Comparison of ENCODE assay signal across 8 mouse cellular contexts in the genomic region with DNA sequence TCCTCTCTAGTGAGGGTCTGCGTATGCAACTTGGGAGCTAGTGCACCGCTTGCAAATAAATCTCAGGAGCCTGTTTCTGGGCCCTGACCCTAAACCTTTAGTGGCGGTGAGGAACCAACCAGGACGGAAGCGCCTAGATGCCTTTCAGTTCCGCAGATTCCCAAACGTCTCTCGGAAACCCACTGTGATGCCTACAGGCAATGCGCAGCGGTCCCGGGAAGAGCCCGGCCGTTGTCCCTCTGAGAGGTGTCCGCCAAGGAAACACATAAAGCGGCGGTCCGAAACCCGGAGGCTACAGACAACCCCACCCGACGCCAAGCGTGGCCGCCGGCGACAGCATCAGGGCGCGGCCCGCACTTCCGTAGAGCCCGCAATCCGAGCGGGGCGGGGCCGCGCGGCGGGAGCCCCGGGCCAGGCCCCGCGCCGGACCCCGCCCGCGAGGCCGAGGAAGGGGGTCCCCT. TPM values are rescaled to one million over a fixed set of nuclear protein-coding genes. Genes with fewer than 3 reads are reported as not detected.
DNase-seq lines count a peak whose midpoint lies in the region; ATAC-seq and TF ChIP-seq lines count a peak whose summit lies in the region.

No protein-coding gene starts in this region.

- H3K4me2 ChIP-seq in forebrain, embryonic 12.5 days: peak overlapping the region; percentile 99
- peak overlapping the region; percentile 98 for H3K4me2 ChIP-seq in liver, embryonic 12.5 days

- no peak for TF ChIP-seq CTCF in bone marrow, adult 2 months (IDR thresholded peaks at IDR 0.05; ENCODE audit: control insufficient read depth, insufficient read depth, low read length)
- TF ChIP-seq CTCF in thymus, adult 2 months (IDR thresholded peaks at IDR 0.05; ENCODE audit: borderline replicate concordance, control insufficient read depth, extremely low read depth, insufficient read depth, low read length, poor library complexity): no peak

- 0 out of 2 replicates have a peak, but pooled peaks cover 4% of the 10 kb centered on the region for H3K9me3 ChIP-seq in forebrain, embryonic 12.5 days
- H3K9me3 ChIP-seq in liver, embryonic 12.5 days (replicated peaks): no peaks in the 10 kb centered on the region

- peak; percentile 43 to 53 for DNase-seq in adrenal gland, adult 18-20 months (ENCODE audit: low spot score in 2 of 2)
- DNase-seq in adrenal gland, adult 8-10 months: no peak
- peak; percentile 68 for DNase-seq in induced T-regulatory cell, adult 2 months (ENCODE audit: low read depth)
- DNase-seq in naive thymus-derived CD4-positive, alpha-beta T cell, adult 2 months (ENCODE audit: low read depth): peak; percentile 59
- peak; percentile 47 for DNase-seq in thymus, adult 2 months

- TF ChIP-seq POLR2A in bone marrow, adult 2 months (IDR thresholded peaks at IDR 0.05; ENCODE audit: borderline replicate concordance, control insufficient read depth, low read depth, low read length): no peak
- TF ChIP-seq POLR2A in thymus, adult 2 months (IDR thresholded peaks at IDR 0.05; ENCODE audit: control insufficient read depth, extremely low read depth, insufficient read depth, low read length, poor library complexity): no peak

- peak overlapping the region; percentile 97 for H3K27ac ChIP-seq in bone marrow, adult 2 months (ENCODE audit: control insufficient read depth, insufficient read depth, low read depth, low read length, poor library complexity)
- H3K27ac ChIP-seq in forebrain, embryonic 12.5 days: peak overlapping the region; percentile 93
- peak overlapping the region; percentile 93 for H3K27ac ChIP-seq in liver, embryonic 12.5 days
- H3K27ac ChIP-seq in thymus, adult 2 months (ENCODE audit: control insufficient read depth, insufficient read depth, low read length): peak overlapping the region; percentile 51

- peak; percentile 55 for ATAC-seq in forebrain, embryonic 12.5 days (ENCODE audit: low FRiP score)
- ATAC-seq in liver, embryonic 12.5 days: peak; percentile 68

- no peaks in the 10 kb centered on the region for H3K27me3 ChIP-seq in forebrain, embryonic 12.5 days
- H3K27me3 ChIP-seq in liver, embryonic 12.5 days (replicated peaks): no peaks in the 10 kb centered on the region
- H3K27me3 ChIP-seq in thymus, adult 2 months (ENCODE audit: control insufficient read depth, insufficient read depth, low read length): no peaks in the 10 kb centered on the region

- peak overlapping the region; percentile 94 for H3K9ac ChIP-seq in forebrain, embryonic 12.5 days
- peak overlapping the region; percentile 89 for H3K9ac ChIP-seq in liver, embryonic 12.5 days

- H3K4me1 ChIP-seq in bone marrow, adult 2 months (ENCODE audit: control insufficient read depth, insufficient read depth, low read length): peaks cover 4% of the 10 kb centered on the region
- peaks cover 25% of the 10 kb centered on the region for H3K4me1 ChIP-seq in forebrain, embryonic 12.5 days
- H3K4me1 ChIP-seq in liver, embryonic 12.5 days: peaks cover 48% of the 10 kb centered on the region
- peaks cover 23% of the 10 kb centered on the region for H3K4me1 ChIP-seq in thymus, adult 2 months (replicated peaks; ENCODE audit: control insufficient read depth, insufficient read depth, low read length)

- H3K36me3 ChIP-seq in forebrain, embryonic 12.5 days (replicated peaks): peaks cover 55% of the 10 kb centered on the region
- peaks cover 71% of the 10 kb centered on the region for H3K36me3 ChIP-seq in liver, embryonic 12.5 days
- H3K36me3 ChIP-seq in thymus, adult 2 months (ENCODE audit: control insufficient read depth, insufficient read depth, low read length): peaks cover 19% of the 10 kb centered on the region

- peak overlapping the region; percentile 91 for H3K4me3 ChIP-seq in bone marrow, adult 2 months (replicated peaks; ENCODE audit: control insufficient read depth, low read depth, low read length)
- peak overlapping the region; percentile 96 for H3K4me3 ChIP-seq in forebrain, embryonic 12.5 days (replicated peaks)
- H3K4me3 ChIP-seq in liver, embryonic 12.5 days: peak overlapping the region; percentile 87
- peak overlapping the region; percentile 97 for H3K4me3 ChIP-seq in thymus, adult 2 months (ENCODE audit: control insufficient read depth, insufficient read depth, low read length)

- under 1% methylated on average over 44 of the region's 44 CpGs for WGBS in bone marrow, adult 2 months
- WGBS in forebrain, embryonic 12.5 days: 1% methylated on average over 43 of the region's 44 CpGs
- WGBS in liver, embryonic 12.5 days (ENCODE audit: insufficient replicate concordance): under 1% methylated on average over 43 of the region's 44 CpGs
- WGBS in thymus, adult 2 months: 1% methylated on average over 44 of the region's 44 CpGs

RNA-seq across cellular contexts. Expression of a gene that starts 0.5 kb away (rescaled TPM):
- 100 to 1,000 TPM; 326 to 340 TPM for total RNA-seq in adrenal gland, adult 18-20 months (2021)
- 100 to 1,000 TPM; 356 to 389 (median 365) TPM for total RNA-seq in adrenal gland, adult 8-10 months (2022)
- polyA plus RNA-seq in bone marrow, adult 2 months (2011; ENCODE audit: insufficient read depth, insufficient read length, low replicate concordance, missing spikeins): 112 and 172 TPM in 2 replicates
- 496 and 513 TPM in 2 replicates for polyA plus RNA-seq in forebrain, embryonic 12.5 days (2016; fragmentation: Nextera tagmentation; extraction: Ambion mirVana)
- 337 and 356 TPM in 2 replicates for polyA plus RNA-seq in liver, embryonic 12.5 days (2016; fragmentation: Nextera tagmentation; extraction: Ambion mirVana)
- 1,184 and 1,219 TPM in 2 replicates for polyA plus RNA-seq in thymus, adult 2 months (2012; rRNA removed)

RNA-seq across cellular contexts. Expression of a gene that starts 7.8 kb away (rescaled TPM):
- total RNA-seq in adrenal gland, adult 18-20 months (2021): 100 to 1,000 TPM; 440 to 468 TPM
- total RNA-seq in adrenal gland, adult 8-10 months (2022): 100 to 1,000 TPM; 439 to 580 (median 550) TPM
- 86.5 and 236 TPM in 2 replicates for polyA plus RNA-seq in bone marrow, adult 2 months (2011; ENCODE audit: insufficient read depth, insufficient read length, low replicate concordance, missing spikeins)
- polyA plus RNA-seq in forebrain, embryonic 12.5 days (2016; fragmentation: Nextera tagmentation; extraction: Ambion mirVana): 334 and 362 TPM in 2 replicates
- 443 and 468 TPM in 2 replicates for polyA plus RNA-seq in liver, embryonic 12.5 days (2016; fragmentation: Nextera tagmentation; extraction: Ambion mirVana)
- polyA plus RNA-seq in thymus, adult 2 months (2012; rRNA removed): 125 and 139 TPM in 2 replicates

RNA-seq across cellular contexts. Expression of a gene that starts 17.3 kb away (rescaled TPM):
- 10 to 100 TPM; 80.7 to 92.4 TPM for total RNA-seq in adrenal gland, adult 18-20 months (2021)
- 100 to 1,000 TPM in 1 of 4 experiments, 10 to 100 TPM in 3; 52.1 to 102 (median 72.7) TPM for total RNA-seq in adrenal gland, adult 8-10 months (2022)
- 165 and 174 TPM in 2 replicates for polyA plus RNA-seq in bone marrow, adult 2 months (2011; ENCODE audit: insufficient read depth, insufficient read length, low replicate concordance, missing spikeins)
- polyA plus RNA-seq in forebrain, embryonic 12.5 days (2016; fragmentation: Nextera tagmentation; extraction: Ambion mirVana): 561 and 697 TPM in 2 replicates
- polyA plus RNA-seq in liver, embryonic 12.5 days (2016; fragmentation: Nextera tagmentation; extraction: Ambion mirVana): 542 and 545 TPM in 2 replicates
- 60.9 and 74.6 TPM in 2 replicates for polyA plus RNA-seq in thymus, adult 2 months (2012; rRNA removed)

RNA-seq across cellular contexts. Expression of a gene that starts 17.3 kb away (rescaled TPM):
- total RNA-seq in adrenal gland, adult 18-20 months (2021): 10 to 100 TPM; 75.5 to 95.4 TPM
- 100 to 1,000 TPM in 2 of 4 experiments, 10 to 100 TPM in 2; 90.3 to 112 (median 98.6) TPM for total RNA-seq in adrenal gland, adult 8-10 months (2022)
- 26.6 and 32.6 TPM in 2 replicates for polyA plus RNA-seq in bone marrow, adult 2 months (2011; ENCODE audit: insufficient read depth, insufficient read length, low replicate concordance, missing spikeins)
- 179 and 186 TPM in 2 replicates for polyA plus RNA-seq in forebrain, embryonic 12.5 days (2016; fragmentation: Nextera tagmentation; extraction: Ambion mirVana)
- polyA plus RNA-seq in liver, embryonic 12.5 days (2016; fragmentation: Nextera tagmentation; extraction: Ambion mirVana): 118 and 120 TPM in 2 replicates
- polyA plus RNA-seq in thymus, adult 2 months (2012; rRNA removed): 127 and 140 TPM in 2 replicates

RNA-seq across cellular contexts. Expression of a gene that starts 27.4 kb away (rescaled TPM):
- total RNA-seq in adrenal gland, adult 18-20 months (2021): 1 to 10 TPM in 1 of 2 experiments, not detected in 1; 1.2 TPM
- 1 to 10 TPM in 2 of 4 experiments, not detected in 2; 1.3 to 2.1 TPM for total RNA-seq in adrenal gland, adult 8-10 months (2022)
- polyA plus RNA-seq in bone marrow, adult 2 months (2011; ENCODE audit: insufficient read depth, insufficient read length, low replicate concordance, missing spikeins): 3.8 TPM in 1 of 2 replicates, not detected in the other
- polyA plus RNA-seq in forebrain, embryonic 12.5 days (2016; fragmentation: Nextera tagmentation; extraction: Ambion mirVana): 0.40 TPM in 1 of 2 replicates, not detected in the other
- 5.0 and 6.6 TPM in 2 replicates for polyA plus RNA-seq in liver, embryonic 12.5 days (2016; fragmentation: Nextera tagmentation; extraction: Ambion mirVana)
- polyA plus RNA-seq in thymus, adult 2 months (2012; rRNA removed): 2.2 and 2.8 TPM in 2 replicates
